ENCODE assay signal across 24 mouse cellular contexts in the genomic region with DNA sequence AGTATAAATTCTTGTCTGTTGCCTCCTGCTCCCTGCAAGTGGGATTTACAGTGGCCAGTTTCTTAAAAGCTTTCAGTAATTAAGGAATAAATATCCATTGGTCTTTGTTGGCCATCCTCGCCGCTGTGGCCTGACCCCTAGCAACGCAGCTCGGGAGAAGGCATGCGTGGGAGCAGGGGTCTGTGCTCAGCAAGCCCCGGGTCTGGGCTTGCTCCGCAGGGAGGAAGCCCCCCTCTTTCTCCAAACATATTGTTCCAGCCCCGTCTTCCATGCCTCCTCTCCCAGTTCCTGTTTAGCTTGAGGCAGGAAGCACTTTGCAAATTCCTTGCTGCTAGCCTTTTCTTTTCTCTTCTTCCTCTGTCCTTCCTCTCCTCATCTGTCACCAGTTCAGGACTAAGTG. TPM values are rescaled to one million over a fixed set of nuclear protein-coding genes. Genes with fewer than 3 reads are reported as not detected.
DNase-seq lines count a peak whose midpoint lies in the region; ATAC-seq lines count a peak whose summit lies in the region.
"Had no signal": no experiment of that assay in that cellular context is flagged by ENCODE, and none has a peak within 500 bp of the region (broad histone marks: within the 10 kb centered on the region; RNA-seq: fewer than 3 reads in every experiment).

No protein-coding gene starts in this region.

- H3K9me3 ChIP-seq in midbrain, embryonic 10.5 days (replicated peaks) = 0 out of 2 replicates have a peak, but pooled peaks cover 4% of the 10 kb centered on the region
- no peaks in the 10 kb centered on the region for H3K9me3 ChIP-seq in midbrain, embryonic 13.5 days
- H3K9me3 ChIP-seq: forebrain, embryonic 10.5 days; hindbrain, embryonic 15.5 days; limb, embryonic 15.5 days; liver, embryonic 15.5 days; neural tube, embryonic 12.5 days had no signal

- no peak overlapping the region for H3K9ac ChIP-seq in midbrain, embryonic 13.5 days (replicated peaks)
- H3K9ac ChIP-seq: forebrain, postnatal 0 days; hindbrain, embryonic 15.5 days; limb, embryonic 15.5 days; liver, embryonic 15.5 days; neural tube, embryonic 12.5 days had no signal

- H3K36me3 ChIP-seq in midbrain, embryonic 10.5 days = peaks cover 21% of the 10 kb centered on the region; the same call in 1 of the 2 replicates
- H3K36me3 ChIP-seq in midbrain, embryonic 13.5 days = peaks cover 16% of the 10 kb centered on the region
- H3K36me3 ChIP-seq: G1E; hindbrain, embryonic 15.5 days; liver, embryonic 15.5 days had no signal

- H3K27ac ChIP-seq in midbrain, embryonic 10.5 days (replicated peaks) = 0 out of 2 replicates have a peak overlapping the region, but pooled peaks have one; percentile 34
- no peak overlapping the region for H3K27ac ChIP-seq in midbrain, embryonic 13.5 days
- H3K27ac ChIP-seq: forebrain, embryonic 10.5 days; hindbrain, embryonic 15.5 days; layer of hippocampus, adult 2 months; limb, embryonic 15.5 days; liver, embryonic 15.5 days; neural tube, embryonic 12.5 days had no signal

- no peak overlapping the region for H3K4me3 ChIP-seq in midbrain, embryonic 10.5 days
- no peak overlapping the region for H3K4me3 ChIP-seq in midbrain, embryonic 13.5 days (replicated peaks)
- H3K4me3 ChIP-seq: forebrain, embryonic 10.5 days; hindbrain, embryonic 15.5 days; layer of hippocampus, adult 2 months; limb, embryonic 15.5 days; liver, embryonic 15.5 days; neural tube, embryonic 12.5 days had no signal

- H3K4me1 ChIP-seq in midbrain, embryonic 10.5 days = peaks cover 80% of the 10 kb centered on the region
- peaks cover 46% of the 10 kb centered on the region for H3K4me1 ChIP-seq in midbrain, embryonic 13.5 days (replicated peaks)
- H3K4me1 ChIP-seq: liver, embryonic 15.5 days had no signal

- 15% methylated on average over 8 of the region's 8 CpGs for WGBS in midbrain, embryonic 10.5 days
- WGBS in midbrain, embryonic 13.5 days = 6% methylated on average over 8 of the region's 8 CpGs

- no peak for ATAC-seq in midbrain, embryonic 13.5 days
- no peak for ATAC-seq in inflammation-experienced regulatory T-cells, adult 6 months
- ATAC-seq: activated CD4-positive, CD25-positive, alpha-beta regulatory T cell, adult 4 months; forebrain, postnatal 0 days had no signal

- peak; percentile 53 for DNase-seq in embryo, embryonic 10 days (ENCODE audit: low spot score)
- no peak for DNase-seq in embryo, embryonic 9.5 days (ENCODE audit: extremely low spot score)
- peak; percentile 46 for DNase-seq in kidney, postnatal 10 days
- DNase-seq in kidney, adult 11 months = no peak
- DNase-seq in midbrain, embryonic 10.5 days (ENCODE audit: low spot score) = peak; percentile 36
- peak; percentile 24 to 49 for DNase-seq in lung, postnatal 4 days
- DNase-seq: adrenal gland, postnatal 14 days; cerebellum, adult 9-11 months; forebrain, postnatal 0 days; gastrocnemius, postnatal 36 days; kidney, adult 8-10 months; layer of hippocampus, postnatal 36 days; thymus, postnatal 4 days had no signal

- H3K27me3 ChIP-seq in midbrain, embryonic 10.5 days (ENCODE audit: low read depth, poor library complexity, severe bottlenecking) = peaks cover 91% of the 10 kb centered on the region
- H3K27me3 ChIP-seq in midbrain, embryonic 13.5 days = peaks cover 20% of the 10 kb centered on the region
- H3K27me3 ChIP-seq: hindbrain, embryonic 15.5 days; limb, embryonic 15.5 days; liver, embryonic 15.5 days had no signal

- H3K4me2 ChIP-seq in midbrain, embryonic 13.5 days (replicated peaks) = no peak overlapping the region
- H3K4me2 ChIP-seq: heart, embryonic 11.5 days; hindbrain, embryonic 15.5 days; limb, embryonic 15.5 days; liver, embryonic 15.5 days; neural tube, embryonic 12.5 days had no signal

RNA-seq across cellular contexts. Expression of gene Gbx2, which starts 50.8 kb away (rescaled TPM):
- polyA plus RNA-seq in midbrain, embryonic 10.5 days (2016; fragmentation: Nextera tagmentation; extraction: Ambion mirVana) = 3.6 and 4.6 TPM in 2 replicates
- 33.3 and 72.3 TPM in 2 replicates for polyA plus RNA-seq in midbrain, embryonic 13.5 days (2015; fragmentation: Nextera tagmentation; extraction: Ambion mirVana)
- polyA plus RNA-seq in inflammation-experienced regulatory T-cells, adult 6 months (2017; shearing (Covaris generic)) = not detected
- polyA plus RNA-seq: activated CD4-positive, CD25-positive, alpha-beta regulatory T cell, adult 4 months; G1E had no signal

Comparison
In these comparisons a context has a peak if more than half of its experiments do, and no peak if none do; other contexts are left out.
1. DNase-seq: peak in embryo, embryonic 10 days (single experiment), kidney, postnatal 10 days (single experiment), midbrain, embryonic 10.5 days (single experiment) and lung, postnatal 4 days (2 of 2); none in embryo, embryonic 9.5 days (single experiment) and kidney, adult 11 months (single experiment).